Mouse (Mus musculus): ENCODE data around the gene Naaladl2. TPM values are rescaled to one million over a fixed set of nuclear protein-coding genes. Genes with fewer than 3 reads are reported as not detected.

The Naaladl2 gene
- polyA plus RNA-seq, 1 experiment from 2014 or later: not detected

GRCm38 (mm10) chr3:24670500-24670899 is 473.6 kb downstream of the Naaladl2 start:
- 61% methylated on average over 3 of the region's 3 CpGs for WGBS (ENCODE audit: missing documents)

GRCm38 (mm10) chr3:24668052-24668916 is 475.8 kb downstream of the Naaladl2 start:
- no peaks in the 10 kb centered on the region for H3K79me2 ChIP-seq (ENCODE audit: inconsistent target)
- WGBS (ENCODE audit: missing documents): 76% methylated on average over 3 of the region's 3 CpGs

More at GRCm38 (mm10) chr3:24670500-24670899, 473.6 kb downstream of the Naaladl2 start:
- Histone ChIP-seq H3K4me3 (ENCODE audit: inconsistent target) (no peak overlapping the region), H3K27ac (no peak overlapping the region), H3K36me3 (ENCODE audit: inconsistent target) (no peaks in the 10 kb centered on the region), H3K79me2 (ENCODE audit: inconsistent target) (no peaks in the 10 kb centered on the region)

GRCm38 (mm10) chr3:24665408-24665807 is 478.7 kb downstream of the Naaladl2 start:
- WGBS (ENCODE audit: missing documents): 45% methylated on average over 1 of the region's 1 CpGs

More at GRCm38 (mm10) chr3:24668052-24668916, 475.8 kb downstream of the Naaladl2 start:
- Histone ChIP-seq H3K4me3 (ENCODE audit: inconsistent target) (no peak overlapping the region), H3K27ac (no peak overlapping the region), H3K36me3 (ENCODE audit: inconsistent target) (no peaks in the 10 kb centered on the region)

GRCm38 (mm10) chr3:24663749-24664148 is 480.3 kb downstream of the Naaladl2 start:
- Histone ChIP-seq H3K27ac (no peak overlapping the region), H3K36me3 (ENCODE audit: inconsistent target) (no peaks in the 10 kb centered on the region), H3K79me2 (ENCODE audit: inconsistent target) (no peaks in the 10 kb centered on the region), H3K4me3 (ENCODE audit: inconsistent target) (no peak overlapping the region)

More at GRCm38 (mm10) chr3:24665408-24665807, 478.7 kb downstream of the Naaladl2 start:
- Histone ChIP-seq H3K79me2 (ENCODE audit: inconsistent target) (no peaks in the 10 kb centered on the region), H3K4me3 (ENCODE audit: inconsistent target) (no peak overlapping the region), H3K36me3 (ENCODE audit: inconsistent target) (no peaks in the 10 kb centered on the region), H3K27ac (no peak overlapping the region)

GRCm38 (mm10) chr3:24630032-24630431 is 514.0 kb downstream of the Naaladl2 start:
- no peak overlapping the region for H3K4me3 ChIP-seq (ENCODE audit: inconsistent target)
- H3K79me2 ChIP-seq (ENCODE audit: inconsistent target): no peaks in the 10 kb centered on the region
- WGBS (ENCODE audit: missing documents): 64% methylated on average over 1 of the region's 1 CpGs
- H3K36me3 ChIP-seq (ENCODE audit: inconsistent target): no peaks in the 10 kb centered on the region
- no peak overlapping the region for H3K27ac ChIP-seq

GRCm38 (mm10) chr3:24605485-24605884 is 538.6 kb downstream of the Naaladl2 start:
- Histone ChIP-seq H3K4me3 (ENCODE audit: inconsistent target) (no peak overlapping the region), H3K27ac (no peak overlapping the region), H3K36me3 (ENCODE audit: inconsistent target) (no peaks in the 10 kb centered on the region), H3K79me2 (ENCODE audit: inconsistent target) (no peaks in the 10 kb centered on the region)

- Histone ChIP-seq H3K36me3 (ENCODE audit: inconsistent target) (no peaks in the 10 kb centered on the region), H3K27ac (no peak overlapping the region), H3K4me3 (ENCODE audit: inconsistent target) (no peak overlapping the region), H3K79me2 (ENCODE audit: inconsistent target) (no peaks in the 10 kb centered on the region)
- 78% methylated on average over 3 of the region's 3 CpGs for WGBS (ENCODE audit: missing documents)
Observed at GRCm38 (mm10) chr3:24604791-24605320, 539.2 kb downstream of the Naaladl2 start.

GRCm38 (mm10) chr3:24595447-24595846 is 548.6 kb downstream of the Naaladl2 start:
- Histone ChIP-seq H3K79me2 (ENCODE audit: inconsistent target) (no peaks in the 10 kb centered on the region), H3K36me3 (ENCODE audit: inconsistent target) (no peaks in the 10 kb centered on the region), H3K4me3 (ENCODE audit: inconsistent target) (no peak overlapping the region), H3K27ac (no peak overlapping the region)
- WGBS (ENCODE audit: missing documents): 83% methylated on average over 2 of the region's 2 CpGs

GRCm38 (mm10) chr3:24556617-24557016 is 587.4 kb downstream of the Naaladl2 start:
- Histone ChIP-seq H3K4me3 (ENCODE audit: inconsistent target) (no peak overlapping the region), H3K27ac (no peak overlapping the region), H3K36me3 (ENCODE audit: inconsistent target) (no peaks in the 10 kb centered on the region), H3K79me2 (ENCODE audit: inconsistent target) (no peaks in the 10 kb centered on the region)
- 63% methylated on average over 1 of the region's 1 CpGs for WGBS (ENCODE audit: missing documents)

- H3K79me2 ChIP-seq (ENCODE audit: inconsistent target): no peaks in the 10 kb centered on the region
- H3K4me3 ChIP-seq (ENCODE audit: inconsistent target): no peak overlapping the region
- H3K36me3 ChIP-seq (ENCODE audit: inconsistent target): no peaks in the 10 kb centered on the region
- WGBS (ENCODE audit: missing documents): 81% methylated on average over 5 of the region's 5 CpGs
- H3K27ac ChIP-seq: no peak overlapping the region
Observed at GRCm38 (mm10) chr3:24553701-24554100, 590.4 kb downstream of the Naaladl2 start.

GRCm38 (mm10) chr3:24552631-24553030 is 591.4 kb downstream of the Naaladl2 start:
- no peak overlapping the region for H3K27ac ChIP-seq
- WGBS (ENCODE audit: missing documents): 77% methylated on average over 2 of the region's 2 CpGs
- no peaks in the 10 kb centered on the region for H3K79me2 ChIP-seq (ENCODE audit: inconsistent target)
- no peaks in the 10 kb centered on the region for H3K36me3 ChIP-seq (ENCODE audit: inconsistent target)
- H3K4me3 ChIP-seq (ENCODE audit: inconsistent target): no peak overlapping the region

- Histone ChIP-seq H3K27ac (no peak overlapping the region), H3K36me3 (ENCODE audit: inconsistent target) (no peaks in the 10 kb centered on the region), H3K79me2 (ENCODE audit: inconsistent target) (no peaks in the 10 kb centered on the region), H3K4me3 (ENCODE audit: inconsistent target) (no peak overlapping the region)
- WGBS (ENCODE audit: missing documents): 86% methylated on average over 3 of the region's 3 CpGs
Observed at GRCm38 (mm10) chr3:24533775-24534458, 610.1 kb downstream of the Naaladl2 start.

GRCm38 (mm10) chr3:24514918-24515317 is 629.1 kb downstream of the Naaladl2 start:
- Histone ChIP-seq H3K4me3 (ENCODE audit: inconsistent target) (no peak overlapping the region), H3K79me2 (ENCODE audit: inconsistent target) (no peaks in the 10 kb centered on the region), H3K27ac (no peak overlapping the region), H3K36me3 (ENCODE audit: inconsistent target) (no peaks in the 10 kb centered on the region)
- 30% methylated on average over 1 of the region's 1 CpGs for WGBS (ENCODE audit: missing documents)

GRCm38 (mm10) chr3:24486456-24487112 is 657.5 kb downstream of the Naaladl2 start:
- no peaks in the 10 kb centered on the region for H3K79me2 ChIP-seq (ENCODE audit: inconsistent target)
- no peaks in the 10 kb centered on the region for H3K36me3 ChIP-seq (ENCODE audit: inconsistent target)
- no peak overlapping the region for H3K4me3 ChIP-seq (ENCODE audit: inconsistent target)
- H3K27ac ChIP-seq: no peak overlapping the region
- WGBS (ENCODE audit: missing documents): 69% methylated on average over 4 of the region's 4 CpGs
